Mouse (Mus musculus) hindbrain, embryonic 16.5 days (tissue): Measurements from ENCODE around the gene Snta1. TPM values are rescaled to one million over a fixed set of nuclear protein-coding genes. Genes with fewer than 3 reads are reported as not detected.
A peak's percentile ranks its signal among the peaks of the same experiment; 100 is the strongest.

Experiments used
- ATAC-seq: fragments of 200-750 bp; cut with Nextera tagmentation; 2 replicates; pipeline ENCODE4 v1.8.0; 2017; ENCODE audit warnings: moderate TSS enrichment, moderate library complexity
- H3K27ac ChIP-seq: fragments of 300-500 bp; sonication (generic); 2 replicates; pipeline ENCODE4 v1.5.1; 2014; ENCODE audit warnings: low read depth, mild to moderate bottlenecking, control low read depth, low read length, moderate library complexity
- H3K27me3 ChIP-seq: fragments of 300-500 bp; sonication (generic); replicated peaks from 2 replicates; pipeline ENCODE4 v1.6.1; 2014; ENCODE audit warnings: low read length; ENCODE audit not compliant: control insufficient read depth, insufficient read depth
- H3K36me3 ChIP-seq: fragments of 300-500 bp; sonication (generic); 2 replicates; pipeline ENCODE4 v1.6.1; 2014; ENCODE audit warnings: mild to moderate bottlenecking, low read length, moderate library complexity, mixed read lengths; ENCODE audit not compliant: control insufficient read depth, insufficient read depth
- H3K4me1 ChIP-seq: fragments of 300-500 bp; sonication (generic); 2 replicates; pipeline ENCODE4 v1.6.1; 2014; ENCODE audit warnings: low read depth, low read length; ENCODE audit not compliant: control insufficient read depth, insufficient read depth
- H3K4me2 ChIP-seq: fragments of 300-500 bp; sonication (generic); 2 replicates; pipeline ENCODE4 v1.6.1; 2014; ENCODE audit warnings: mild to moderate bottlenecking, low read length, control low read depth, moderate library complexity
- H3K4me3 ChIP-seq: fragments of 300-500 bp; sonication (generic); 2 replicates; pipeline ENCODE4 v1.5.1; 2014; ENCODE audit warnings: mild to moderate bottlenecking, low read length, control low read depth, moderate library complexity
- H3K9ac ChIP-seq: fragments of 300-500 bp; sonication (generic); 2 replicates; pipeline ENCODE4 v1.6.1; 2014; ENCODE audit warnings: low read depth, mild to moderate bottlenecking, control low read depth, low read length, moderate library complexity
- H3K9me3 ChIP-seq: fragments of 300-500 bp; sonication (generic); 2 replicates; pipeline ENCODE4 v1.6.1; 2014; ENCODE audit warnings: mild to moderate bottlenecking, low read length, moderate library complexity; ENCODE audit not compliant: control insufficient read depth
- WGBS: fragments of 180-500 bp; shearing (Covaris S2); extraction: QIAGEN DNeasy Blood & Tissue Kit; methylation state at CpG from one replicate; pipeline ENCODE4 v1.1.7; 2014; 5-methylcytosine and 5-hydroxymethylcytosine counted together
- polyA plus RNA-seq: library from polyadenylated mRNA; unstranded; fragments of >200 nt; fragmentation: Nextera tagmentation; extraction: Ambion mirVana; gene quantifications from 2 replicates; pipeline ENCODE4 v1.2.1, GENCODE M21; 2015

Gene Snta1
- polyA plus RNA-seq, 1 experiment from 2014 or later, result 15.1 TPM

- WGBS, result 14% methylated on average over 7 of the region's 7 CpGs
- H3K4me1 ChIP-seq, result peaks cover 12% of the 10 kb centered on the region
- peak overlapping the region; percentile 57 for H3K4me2 ChIP-seq
- no peak for ATAC-seq
- H3K27ac ChIP-seq, result no peak overlapping the region; the same call in 1 of the 2 replicates
- no peaks in the 10 kb centered on the region for H3K36me3 ChIP-seq
- no peaks in the 10 kb centered on the region for H3K27me3 ChIP-seq
- H3K9ac ChIP-seq, result peak overlapping the region; percentile 98
- H3K9me3 ChIP-seq, result no peaks in the 10 kb centered on the region
- H3K4me3 ChIP-seq, result peak overlapping the region; percentile 96
Measured at GRCm38 (mm10) chr2:154437191-154437527, 29.3 kb upstream of the Snta1 start.

- peak within 1 kb of the TSS; percentile 92 for H3K27ac ChIP-seq
- under 1% methylated on average over 45 of the region's 70 CpGs for WGBS
- peak within 1 kb of the TSS; percentile 98 for H3K9ac ChIP-seq
- peak within 1 kb of the TSS; percentile 96 for H3K4me3 ChIP-seq
- no peaks in the 10 kb centered on the region for H3K36me3 ChIP-seq
- no peaks in the 10 kb centered on the region for H3K27me3 ChIP-seq
- peaks cover 12% of the 10 kb centered on the region for H3K4me1 ChIP-seq
- peak; percentile 70 for ATAC-seq
- H3K9me3 ChIP-seq, result no peaks in the 10 kb centered on the region
- peak within 1 kb of the TSS; percentile 57 for H3K4me2 ChIP-seq
Measured at GRCm38 (mm10) chr2:154436458-154437190, 28.7 kb upstream of the Snta1 start, which contains the start of gene Cbfa2t2. Cbfa2t2 (plus strand) TSS chr2:154436481.

- peak overlapping the region; percentile 96 for H3K4me3 ChIP-seq
- H3K4me1 ChIP-seq, result peaks cover 12% of the 10 kb centered on the region
- H3K9ac ChIP-seq, result peak overlapping the region; percentile 98
- no peaks in the 10 kb centered on the region for H3K9me3 ChIP-seq
- H3K27me3 ChIP-seq, result no peaks in the 10 kb centered on the region
- ATAC-seq, result peak; percentile 99
- WGBS, result 0% methylated on average over 25 of the region's 44 CpGs
- peak overlapping the region; percentile 92 for H3K27ac ChIP-seq
- no peaks in the 10 kb centered on the region for H3K36me3 ChIP-seq
- peak overlapping the region; percentile 56 for H3K4me2 ChIP-seq
Measured at GRCm38 (mm10) chr2:154436076-154436457, 28.2 kb upstream of the Snta1 start.

DNA sequence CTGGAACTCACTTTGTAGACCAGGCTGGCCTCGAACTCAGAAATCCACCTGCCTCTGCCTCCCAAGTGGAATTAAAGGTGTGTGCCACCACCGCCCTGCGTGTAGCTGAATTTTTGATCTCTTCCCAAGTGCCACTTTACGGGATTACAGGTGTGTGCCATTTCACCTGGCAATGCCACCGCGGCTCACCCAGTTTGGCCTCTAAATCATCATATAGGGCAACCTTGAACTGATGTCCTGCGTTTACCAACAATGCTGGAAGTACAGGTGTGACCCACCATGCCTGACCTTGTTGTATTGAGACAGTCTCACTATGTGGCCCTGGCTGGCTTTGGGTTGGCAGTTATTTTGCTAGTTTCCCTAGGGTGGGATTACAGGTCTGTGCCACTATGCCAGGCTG is 26.8 kb upstream of the Snta1 start:
- Histone ChIP-seq H3K4me1 (peaks cover 11% of the 10 kb centered on the region), H3K36me3 (no peaks in the 10 kb centered on the region), H3K27ac (no peak overlapping the region), H3K9me3 (no peaks in the 10 kb centered on the region), H3K27me3 (no peaks in the 10 kb centered on the region), H3K4me3 (no peak overlapping the region), H3K4me2 (no peak overlapping the region), H3K9ac (no peak overlapping the region)
- ATAC-seq, result no peak
- WGBS, result 96% methylated on average over 7 of the region's 7 CpGs

GRCm38 (mm10) chr2:154433391-154433790 is 25.5 kb upstream of the Snta1 start:
- Histone ChIP-seq H3K4me1 (peaks cover 7% of the 10 kb centered on the region), H3K9ac (no peak overlapping the region), H3K4me2 (no peak overlapping the region), H3K4me3 (no peak overlapping the region), H3K9me3 (no peaks in the 10 kb centered on the region), H3K36me3 (no peaks in the 10 kb centered on the region), H3K27ac (no peak overlapping the region), H3K27me3 (no peaks in the 10 kb centered on the region)
- no peak for ATAC-seq
- 41% methylated on average over 3 of the region's 3 CpGs for WGBS

DNA sequence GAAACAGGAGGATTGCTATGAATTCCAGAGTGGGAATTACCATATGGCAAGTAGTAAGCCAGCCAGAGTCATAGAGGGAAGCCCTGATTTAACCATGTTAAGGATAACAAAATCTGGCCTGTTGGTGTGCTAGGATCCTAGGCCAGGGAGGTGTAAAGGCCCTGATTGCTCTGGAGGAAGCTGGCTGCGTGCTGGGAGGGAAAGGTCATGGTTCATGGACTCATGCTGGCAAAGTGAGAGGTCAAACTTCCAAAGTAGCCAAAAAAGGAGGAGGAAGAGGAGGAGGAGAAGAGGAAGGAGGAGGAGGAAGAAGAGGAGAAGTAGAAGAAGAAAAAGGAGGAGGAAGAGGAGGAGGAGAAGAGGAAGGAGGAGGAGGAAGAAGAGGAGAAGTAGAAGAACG is 24.8 kb upstream of the Snta1 start:
- 68% methylated on average over 2 of the region's 2 CpGs for WGBS
- Histone ChIP-seq H3K9me3 (no peaks in the 10 kb centered on the region), H3K27me3 (no peaks in the 10 kb centered on the region), H3K36me3 (no peaks in the 10 kb centered on the region), H3K4me1 (peaks cover 9% of the 10 kb centered on the region), H3K27ac (no peak overlapping the region), H3K4me3 (no peak overlapping the region), H3K9ac (no peak overlapping the region), H3K4me2 (no peak overlapping the region)
- ATAC-seq, result no peak

GRCm38 (mm10) chr2:154430566-154430965 is 22.7 kb upstream of the Snta1 start:
- no peaks in the 10 kb centered on the region for H3K27me3 ChIP-seq
- no peaks in the 10 kb centered on the region for H3K9me3 ChIP-seq
- no peak for ATAC-seq
- H3K9ac ChIP-seq, result no peak overlapping the region
- no peak overlapping the region for H3K27ac ChIP-seq
- 92% methylated on average over 2 of the region's 2 CpGs for WGBS
- H3K4me1 ChIP-seq, result peaks cover 13% of the 10 kb centered on the region
- no peak overlapping the region for H3K4me3 ChIP-seq
- H3K4me2 ChIP-seq, result no peak overlapping the region
- H3K36me3 ChIP-seq, result no peaks in the 10 kb centered on the region

DNA sequence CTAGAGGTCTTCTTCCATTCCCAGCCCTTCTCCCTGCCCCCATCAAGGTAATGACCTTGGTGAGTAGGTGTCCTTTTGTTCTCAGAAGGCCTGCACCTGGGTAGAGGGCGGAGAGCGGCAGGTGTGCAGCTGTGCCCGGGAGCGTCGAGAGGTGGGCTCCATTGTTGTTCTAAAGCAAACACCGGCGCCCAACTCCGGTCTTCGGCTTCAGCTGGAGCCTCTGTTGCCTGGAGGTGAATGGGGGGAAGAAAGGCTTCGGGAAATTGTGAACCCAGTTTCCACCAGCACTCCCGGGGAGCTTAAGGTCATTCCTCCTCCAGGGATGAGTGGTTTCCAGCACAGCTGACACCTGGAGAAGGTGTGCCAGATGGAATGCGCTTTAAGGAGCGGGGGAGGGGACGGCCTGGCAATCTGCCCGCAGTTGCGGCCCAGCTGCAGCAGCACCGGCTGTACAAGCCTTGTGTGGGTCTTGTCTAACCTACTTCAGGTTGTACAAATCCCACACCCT is 20.0 kb upstream of the Snta1 start:
- 0 out of 2 replicates have a peak overlapping the region, but pooled peaks have one; percentile 12 for H3K9ac ChIP-seq
- ATAC-seq, result no peak; the same call in 1 of the 2 replicates

GRCm38 (mm10) chr2:154426905-154427852 is 19.3 kb upstream of the Snta1 start:
- H3K9ac ChIP-seq, result peak overlapping the region; percentile 73
- peak overlapping the region; percentile 42 for H3K4me3 ChIP-seq
- H3K9me3 ChIP-seq, result no peaks in the 10 kb centered on the region
- peak overlapping the region; percentile 72 for H3K4me2 ChIP-seq
- ATAC-seq, result no peak
- no peaks in the 10 kb centered on the region for H3K27me3 ChIP-seq
- H3K36me3 ChIP-seq, result no peaks in the 10 kb centered on the region
- peaks cover 13% of the 10 kb centered on the region for H3K4me1 ChIP-seq
- peak overlapping the region; percentile 81 for H3K27ac ChIP-seq
- WGBS, result 34% methylated on average over 11 of the region's 11 CpGs

More for the DNA sequence above, 20.0 kb upstream of the Snta1 start:
- Histone ChIP-seq H3K4me1 (peaks cover 13% of the 10 kb centered on the region), H3K27me3 (no peaks in the 10 kb centered on the region), H3K9me3 (no peaks in the 10 kb centered on the region), H3K27ac (peak overlapping the region; percentile 59; the same call in 1 of the 2 replicates), H3K4me3 (no peak overlapping the region), H3K36me3 (no peaks in the 10 kb centered on the region), H3K4me2 (peak overlapping the region; percentile 19)
- WGBS, result 15% methylated on average over 17 of the region's 17 CpGs
